Mouse (Mus musculus) liver, adult 2 months (tissue): Measurements from ENCODE around the gene Vps37c.

Experiments used
- CTCF ChIP-seq: fragments of 200-500 bp; IDR thresholded peaks from 2 replicates; pipeline ENCODE4 v1.5.1; 2011; ENCODE audit warnings: low read depth, low read length, control low read depth
- POLR2A ChIP-seq: fragments of 200-500 bp; IDR thresholded peaks from 2 replicates; pipeline ENCODE4 v1.6.1; 2011; ENCODE audit warnings: low read length, control low read depth; ENCODE audit not compliant: insufficient read depth; ENCODE audit errors: extremely low read depth

GRCm38 (mm10) chr19:10691121-10691520 is 2.6 kb downstream of the Vps37c start:
- no peak for TF ChIP-seq CTCF
- TF ChIP-seq POLR2A: no peak
